Mouse (Mus musculus) testis, postnatal 10 days (tissue): ENCODE measurements around the gene Pycr2.
A peak's percentile ranks its signal among the peaks of the same experiment; 100 is the strongest.
"Not testable (repeated sequence)": the region's sequence is repeated elsewhere in the genome, so short reads cannot be mapped to it uniquely, and the experiment has no call there.

Experiments used
- DNase-seq: peaks from one replicate; pipeline ENCODE4 v3.0.0; 2021; ENCODE audit warnings: low spot score

Gene Pycr2

GRCm38 (mm10) chr1:180905307-180905706 lies 1.2 kb downstream of the Pycr2 start:
- no peak for DNase-seq

DNA sequence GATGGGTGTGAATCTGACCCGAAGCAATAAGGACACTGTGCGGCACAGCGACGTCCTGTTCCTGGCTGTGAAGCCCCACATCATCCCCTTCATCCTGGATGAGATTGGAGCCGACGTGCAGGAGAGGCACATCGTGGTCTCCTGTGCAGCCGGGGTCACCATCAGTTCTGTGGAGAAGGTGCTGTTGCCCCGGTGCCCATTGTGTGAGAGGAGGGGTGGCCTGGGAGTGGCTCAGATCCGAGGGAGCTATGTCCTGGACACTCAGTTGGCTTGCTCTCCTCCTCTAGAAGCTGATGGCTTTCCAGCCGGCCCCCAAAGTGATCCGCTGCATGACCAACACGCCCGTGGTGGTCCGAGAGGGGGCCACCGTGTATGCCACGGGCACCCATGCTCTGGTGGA lies 1.8 kb downstream of the Pycr2 start:
- DNase-seq: no peak

- no peak for DNase-seq
Measured at GRCm38 (mm10) chr1:180906461-180907147, 2.5 kb downstream of the Pycr2 start.

DNA sequence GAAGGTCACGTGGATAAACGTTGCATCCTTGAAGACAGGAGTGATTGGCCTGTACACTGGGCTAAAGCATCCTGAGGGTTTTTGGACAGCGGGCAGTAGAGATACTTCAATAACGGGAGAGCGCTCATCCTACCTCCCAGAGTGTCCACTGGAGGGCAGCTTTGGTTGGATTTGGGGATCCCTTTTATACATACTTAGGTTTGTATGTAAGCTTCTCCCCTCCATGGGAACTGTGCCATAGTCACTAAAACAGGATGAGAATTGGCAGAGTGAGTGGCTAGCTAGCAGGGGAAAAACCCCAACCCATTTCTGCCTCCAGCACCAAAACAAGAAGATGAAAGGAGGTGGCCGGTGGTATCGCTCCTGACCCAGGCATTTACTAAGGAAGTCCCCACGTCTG lies 7.0 kb downstream of the Pycr2 start:
- DNase-seq: no peak

DNA sequence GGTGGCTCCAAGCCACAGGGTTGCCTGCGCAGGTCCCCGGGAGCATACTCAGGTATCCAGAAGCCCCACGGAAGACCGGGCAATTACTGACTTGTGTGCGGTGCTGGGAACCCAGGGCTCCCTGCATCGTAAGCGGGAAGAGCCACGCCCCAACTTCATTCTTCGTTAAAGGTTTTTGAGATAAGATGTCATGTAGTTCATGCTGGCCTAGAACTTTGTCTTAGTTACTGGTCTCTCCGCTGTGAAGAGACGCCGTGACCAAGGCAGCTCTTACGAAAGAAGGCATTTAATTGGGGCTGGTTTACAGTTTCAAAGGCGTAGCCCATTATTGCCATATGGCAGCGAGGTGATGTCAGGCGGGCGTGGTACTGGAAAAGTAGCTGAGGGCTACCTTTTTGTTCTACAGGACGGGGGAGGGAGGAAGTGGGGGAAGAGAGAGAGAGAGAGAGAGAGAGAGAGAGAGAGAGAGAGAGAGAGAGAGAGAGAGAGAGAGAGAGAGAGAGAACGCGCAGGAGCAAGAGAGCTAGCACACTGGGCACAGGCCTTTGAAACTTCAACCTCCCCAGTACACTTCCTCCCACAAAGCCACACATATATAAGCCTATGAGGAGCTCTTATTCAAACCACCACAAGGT lies 7.7 kb downstream of the Pycr2 start:
- DNase-seq: no peak

DNA sequence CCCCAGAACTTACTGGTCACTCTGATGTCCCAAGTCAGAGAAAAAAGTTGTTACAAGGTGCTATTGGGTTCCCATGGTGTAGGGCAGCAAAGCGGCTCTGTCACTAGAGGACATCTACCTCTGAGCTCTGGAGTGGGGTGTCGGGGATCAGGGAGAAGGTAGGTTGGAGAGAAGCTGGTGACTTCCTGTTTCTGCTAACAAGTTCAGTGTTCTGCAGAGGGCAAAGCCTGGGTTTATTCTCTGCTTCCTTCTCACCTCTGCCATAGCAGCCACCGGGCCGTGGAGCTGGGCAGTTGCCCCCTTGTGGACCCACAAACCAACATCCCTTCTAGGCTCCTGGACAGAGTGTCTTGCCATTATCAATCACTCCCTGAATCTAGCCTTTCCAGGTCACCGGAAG lies 8.7 kb downstream of the Pycr2 start:
- no peak for DNase-seq

DNA sequence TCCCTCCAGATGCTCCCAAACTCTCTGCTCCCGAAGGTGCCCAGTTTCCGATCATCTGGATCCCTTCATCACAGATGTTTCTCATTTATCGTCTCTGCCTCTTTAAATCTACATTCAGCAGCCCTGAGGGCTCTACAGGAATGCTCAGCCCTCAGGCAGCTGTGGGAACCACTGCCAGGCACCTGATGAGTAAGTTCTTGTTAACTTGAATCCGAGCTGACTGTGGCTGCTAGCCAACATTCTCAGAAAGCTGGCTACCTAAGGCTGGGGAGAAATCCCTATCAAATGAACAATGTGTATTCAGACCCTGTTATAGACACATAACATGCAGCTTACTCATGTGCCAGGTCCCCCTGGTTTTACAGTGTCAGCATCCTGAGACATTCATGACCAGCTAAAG lies 9.7 kb downstream of the Pycr2 start:
- DNase-seq: no peak

DNA sequence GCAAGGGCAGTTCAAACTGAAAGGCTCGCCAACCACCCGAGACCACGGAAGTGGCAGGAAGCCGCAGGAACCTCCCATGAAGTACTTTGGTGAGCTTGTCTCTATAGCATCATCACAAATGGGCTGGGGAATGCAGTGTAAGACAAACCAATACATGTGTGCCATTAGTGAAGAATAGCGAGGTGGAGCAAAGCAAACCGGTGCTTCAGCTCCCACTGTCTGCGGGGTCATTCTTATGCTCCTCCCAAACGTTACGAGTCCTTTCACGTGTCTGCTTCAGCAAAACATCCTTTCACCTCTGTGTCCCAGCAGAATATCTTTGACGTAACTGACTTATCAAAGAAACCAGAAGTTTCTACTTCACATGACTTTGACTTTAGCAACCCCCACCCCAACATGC lies 12.3 kb downstream of the Pycr2 start:
- no peak for DNase-seq

GRCm38 (mm10) chr1:180917053-180917452 lies 13.0 kb downstream of the Pycr2 start:
- DNase-seq: no peak

- DNase-seq: peak; percentile 64
Measured at GRCm38 (mm10) chr1:180919686-180920085, 15.6 kb downstream of the Pycr2 start.

DNA sequence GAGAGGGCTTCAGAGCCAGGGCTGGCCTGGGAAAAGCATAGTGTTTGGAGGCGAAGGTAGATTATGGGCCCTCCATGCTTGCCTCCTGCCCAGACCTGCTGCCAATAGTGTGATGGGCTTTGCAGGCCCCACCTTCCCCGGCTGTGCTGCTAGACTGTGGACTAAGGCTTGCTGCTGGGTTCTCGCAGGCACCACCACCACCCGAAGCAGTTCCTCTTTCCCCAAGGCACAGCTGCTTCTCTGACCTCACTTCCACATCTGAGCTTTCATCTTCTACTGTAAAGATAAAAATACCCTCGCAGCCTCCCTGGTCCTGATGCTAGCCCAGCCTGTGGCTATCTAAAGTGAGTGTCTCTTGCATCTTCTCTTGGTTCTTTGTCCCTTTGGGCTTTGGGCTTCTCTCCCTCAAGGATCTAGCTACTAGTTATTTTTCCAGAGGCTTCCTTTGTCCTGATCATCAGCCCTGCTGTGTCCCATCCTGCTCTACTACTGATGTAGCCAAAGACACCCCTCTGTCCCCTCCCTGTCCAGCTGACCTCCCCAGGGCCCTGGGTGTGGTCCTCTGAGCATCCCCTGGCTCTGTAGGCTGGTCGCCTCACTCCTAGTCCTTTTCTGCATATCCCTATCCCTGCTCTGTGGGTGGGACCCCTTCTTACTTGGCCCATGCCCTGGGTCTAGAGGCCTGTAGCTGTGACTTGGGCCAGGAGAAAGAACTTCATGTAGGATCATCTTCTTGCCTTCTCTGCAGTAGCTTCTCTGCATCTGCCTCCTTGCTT lies 18.4 kb downstream of the Pycr2 start:
- no peak for DNase-seq

DNA sequence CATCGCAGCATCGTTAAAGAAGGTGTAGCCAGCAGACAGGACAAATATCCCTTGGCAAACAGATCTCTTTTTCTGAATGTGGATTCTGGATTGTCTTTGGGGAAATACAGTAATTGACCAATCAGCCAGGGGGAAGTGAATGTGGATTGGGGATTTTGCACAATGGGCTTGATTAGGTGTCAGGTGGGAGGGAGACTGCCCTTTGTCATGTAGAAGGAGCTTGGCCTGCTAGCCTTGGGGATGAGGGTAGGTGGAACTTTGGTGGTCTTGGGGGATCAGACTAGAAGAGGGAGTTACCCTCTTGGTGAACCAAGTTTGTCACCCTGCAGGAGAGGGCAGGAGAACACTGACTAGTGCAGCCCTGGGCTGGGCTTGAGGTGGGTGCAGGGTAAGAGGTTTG lies 20.6 kb downstream of the Pycr2 start:
- no peak for DNase-seq

DNA sequence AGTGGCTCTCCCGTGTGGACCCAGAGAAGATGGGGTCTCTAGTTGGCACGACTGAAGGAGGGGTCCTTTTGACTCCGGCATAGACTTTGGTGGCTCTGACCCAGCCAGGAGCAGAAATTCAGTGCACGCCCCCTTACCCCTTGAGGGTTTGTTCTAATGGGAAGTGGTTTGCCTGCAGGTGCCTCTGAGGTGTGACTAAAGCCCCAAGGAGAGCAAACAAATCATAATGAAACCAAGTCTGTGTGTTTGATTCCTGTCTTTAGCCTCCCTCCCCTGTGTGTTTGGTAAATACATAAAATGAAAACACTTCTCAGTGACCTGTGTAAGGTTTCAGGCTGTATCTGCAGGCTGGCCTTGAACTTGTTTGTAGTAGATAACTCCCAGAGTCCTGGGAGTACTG lies 22.2 kb downstream of the Pycr2 start:
- DNase-seq: no peak

- no peak for DNase-seq
Measured at GRCm38 (mm10) chr1:180929599-180929998, 25.5 kb downstream of the Pycr2 start.

DNA sequence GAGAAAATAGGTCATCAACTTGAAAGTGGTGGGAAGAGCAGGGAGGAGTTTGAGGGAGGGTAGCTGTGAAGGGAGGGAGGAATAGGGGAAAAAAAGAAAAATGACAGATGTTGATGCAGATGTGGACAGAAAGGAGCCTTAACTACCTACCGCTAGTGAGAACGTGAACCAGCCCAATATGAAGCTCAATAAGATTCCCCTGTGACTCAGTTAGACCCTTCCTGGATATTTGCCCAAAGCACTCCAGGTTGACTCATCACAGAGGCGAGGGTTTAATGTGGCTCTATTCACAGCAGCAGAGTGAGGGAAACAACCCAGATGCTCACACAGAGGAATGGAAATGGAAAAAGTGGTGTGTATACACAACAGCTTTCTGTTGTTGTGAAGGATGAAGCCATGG lies 27.0 kb downstream of the Pycr2 start:
- DNase-seq: no peak

DNA sequence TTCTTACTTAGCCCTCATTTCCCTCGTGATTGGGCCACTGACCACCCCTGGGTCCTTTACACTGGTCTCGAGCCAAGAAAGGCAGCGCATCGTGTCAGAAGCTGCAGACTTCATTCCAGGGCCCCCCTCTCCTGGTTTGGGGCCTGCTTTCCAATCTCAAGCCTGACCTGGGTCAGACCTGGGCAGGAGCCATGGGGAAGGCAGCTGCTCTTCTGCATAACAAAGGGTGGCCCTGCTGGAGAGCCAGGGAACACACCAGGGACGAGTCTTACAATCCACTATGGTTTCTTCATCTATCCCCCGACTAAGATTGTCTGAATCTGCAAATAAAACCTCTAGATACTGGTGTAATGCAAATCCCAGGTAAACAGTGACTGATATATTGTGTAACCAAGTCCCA lies 29.6 kb downstream of the Pycr2 start:
- no peak for DNase-seq

- DNase-seq: no peak
Measured at GRCm38 (mm10) chr1:180934467-180935419, 30.6 kb downstream of the Pycr2 start, which contains the start of gene Lefty1. Gene Lefty1, plus strand, starts transcription at chr1:180935022.

GRCm38 (mm10) chr1:180936610-180937398 lies 32.7 kb downstream of the Pycr2 start:
- DNase-seq: peak; percentile 63

GRCm38 (mm10) chr1:180937631-180938030 lies 33.5 kb downstream of the Pycr2 start:
- DNase-seq: not testable (repeated sequence)

DNA sequence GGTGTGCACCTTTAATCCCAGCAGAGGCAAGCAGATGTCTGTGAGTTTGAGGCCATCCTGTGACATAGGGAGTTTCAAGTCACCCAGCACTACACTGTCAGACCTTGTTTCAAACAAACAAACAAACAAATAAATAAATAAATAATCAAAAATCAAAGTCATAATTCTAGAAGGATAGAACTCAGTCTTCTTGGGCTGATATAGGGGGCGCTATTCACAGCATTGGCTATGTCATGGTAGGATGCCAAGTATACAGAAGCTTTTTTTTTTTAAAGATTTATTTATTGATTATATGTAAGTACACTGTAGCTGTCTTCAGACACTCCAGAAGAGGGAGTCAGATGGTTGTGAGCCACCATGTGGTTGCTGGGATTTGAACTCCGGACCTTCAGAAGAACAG lies 34.7 kb downstream of the Pycr2 start:
- DNase-seq: not testable (repeated sequence)

- DNase-seq: no peak
Measured at GRCm38 (mm10) chr1:180940776-180941460, 36.8 kb downstream of the Pycr2 start.
